Mouse (Mus musculus) heart, embryonic 11.5 days (tissue): ENCODE results near the gene Sytl4. TPM values are rescaled to one million over a fixed set of nuclear protein-coding genes. Genes with fewer than 3 reads are reported as not detected.

Experiments
- ATAC-seq: fragments of 200-750 bp; cut with Nextera tagmentation; replicated peaks from 2 replicates; pipeline ENCODE4 v1.8.0; 2017; ENCODE audit warnings: moderate library complexity; ENCODE audit not compliant: insufficient number of reproducible peaks, low FRiP score, low TSS enrichment
- H3K27ac ChIP-seq: fragments of 300-500 bp; sonication (generic); 2 replicates; pipeline ENCODE4 v1.5.1; 2014; ENCODE audit warnings: mild to moderate bottlenecking, low read depth, low read length
- H3K27me3 ChIP-seq: fragments of 300-500 bp; sonication (generic); 2 replicates; pipeline ENCODE4 v1.6.1; 2014; ENCODE audit warnings: mild to moderate bottlenecking, low read length, mixed read lengths; ENCODE audit not compliant: control insufficient read depth, insufficient read depth
- H3K36me3 ChIP-seq: fragments of 300-500 bp; sonication (generic); 2 replicates; pipeline ENCODE4 v1.6.1; 2014; ENCODE audit warnings: mild to moderate bottlenecking, low read length, moderate library complexity, mixed read lengths; ENCODE audit not compliant: control insufficient read depth, insufficient read depth
- H3K4me1 ChIP-seq: fragments of 300-500 bp; sonication (generic); 2 replicates; pipeline ENCODE4 v1.6.1; 2014; ENCODE audit warnings: low read length; ENCODE audit not compliant: control insufficient read depth, insufficient read depth
- H3K4me2 ChIP-seq: fragments of 300-500 bp; sonication (generic); 2 replicates; pipeline ENCODE4 v1.6.1; 2014; ENCODE audit warnings: mild to moderate bottlenecking, moderate library complexity
- H3K4me3 ChIP-seq: fragments of 300-500 bp; sonication (generic); 2 replicates; pipeline ENCODE4 v1.5.1; 2014; ENCODE audit warnings: low read depth, low read length
- H3K9ac ChIP-seq: fragments of 300-500 bp; sonication (generic); 2 replicates; pipeline ENCODE4 v1.6.1; 2014; ENCODE audit warnings: mild to moderate bottlenecking, low read depth, low read length, moderate library complexity
- H3K9me3 ChIP-seq: fragments of 300-500 bp; sonication (generic); replicated peaks from 2 replicates; pipeline ENCODE4 v1.6.1; 2016; ENCODE audit warnings: low read length; ENCODE audit not compliant: control insufficient read depth
- WGBS: fragments of 180-500 bp; shearing (Covaris S2); extraction: QIAGEN DNeasy Blood & Tissue Kit; methylation state at CpG from one replicate; pipeline ENCODE4 v1.1.7; 2014; ENCODE audit not compliant: insufficient replicate concordance; 5-methylcytosine and 5-hydroxymethylcytosine counted together
- polyA plus RNA-seq: library from polyadenylated mRNA; unstranded; fragments of >200 nt; fragmentation: Nextera tagmentation; extraction: Ambion mirVana; gene quantifications from 2 replicates; pipeline ENCODE4 v1.2.1, GENCODE M21; 2014

Gene Sytl4
- polyA plus RNA-seq, 1 experiment from 2014 or later = 2.6 TPM

DNA sequence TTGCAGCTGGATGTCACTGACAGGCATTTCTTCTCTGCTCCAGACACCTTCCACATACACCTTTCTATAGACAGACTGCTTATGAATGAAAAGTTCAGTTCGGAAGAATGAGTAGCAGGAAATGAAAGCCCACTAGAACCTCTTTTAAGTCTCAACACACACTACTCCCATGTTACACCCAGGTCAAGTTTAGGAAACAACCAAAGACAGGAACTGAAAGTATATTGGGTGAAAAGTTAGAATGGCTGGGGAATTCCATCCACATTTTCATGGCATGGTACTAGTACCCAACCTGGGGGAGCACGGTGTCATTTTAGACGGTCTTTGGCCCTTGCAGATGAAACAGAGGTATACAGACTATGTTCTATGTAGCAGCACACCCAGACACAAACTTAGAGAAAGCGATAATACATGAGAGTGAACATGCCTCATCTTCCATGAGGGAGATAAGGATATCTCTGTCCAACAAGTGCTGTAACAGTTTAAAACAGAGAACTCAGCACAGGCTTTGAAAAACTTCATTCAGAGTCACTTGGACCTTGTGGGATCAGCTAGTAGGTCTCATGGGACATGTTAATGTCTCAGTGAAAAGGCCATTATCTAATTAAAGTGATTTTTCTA is 44.9 kb downstream of the Sytl4 start:
- Histone ChIP-seq H3K9me3 (no peaks in the 10 kb centered on the region), H3K36me3 (no peaks in the 10 kb centered on the region), H3K4me3 (no peak overlapping the region), H3K4me1 (no peaks in the 10 kb centered on the region), H3K4me2 (no peak overlapping the region), H3K27ac (no peak overlapping the region), H3K9ac (no peak overlapping the region), H3K27me3 (no peaks in the 10 kb centered on the region)
- ATAC-seq = no peak
- 65% methylated on average over 4 of the region's 4 CpGs for WGBS

DNA sequence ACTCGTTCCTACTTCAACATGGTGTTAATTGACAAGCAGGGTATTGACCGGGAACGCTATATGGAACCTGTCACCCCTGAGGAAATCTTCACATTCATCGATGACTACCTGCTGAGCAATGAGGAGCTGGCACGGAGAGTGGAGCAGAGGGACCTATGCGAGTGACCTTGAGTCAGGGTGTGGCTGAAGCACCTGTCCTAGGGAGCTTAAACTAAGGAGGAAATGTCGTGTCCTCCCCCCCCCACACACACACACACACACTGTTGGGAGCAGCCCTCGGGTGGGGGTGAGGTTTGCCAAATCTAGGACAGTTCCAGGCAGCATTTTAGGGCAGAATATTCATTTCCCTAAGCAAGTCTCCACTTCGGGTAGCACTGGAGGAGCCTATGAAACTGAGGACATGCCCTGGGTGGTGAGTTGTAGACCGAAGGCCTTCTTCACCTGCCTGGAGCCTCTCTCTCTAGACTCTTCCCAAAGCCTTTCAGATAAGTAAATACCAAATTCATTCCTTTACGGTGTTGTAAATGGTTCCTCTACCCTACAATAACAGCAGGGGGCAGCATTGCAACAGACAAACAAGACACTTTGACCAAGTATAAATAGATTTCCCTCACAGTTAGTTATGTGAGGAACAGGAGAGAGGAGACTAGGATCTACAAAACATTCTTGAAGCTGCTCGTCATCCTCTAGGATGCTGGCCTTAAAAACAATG is 50.2 kb downstream of the Sytl4 start:
- Histone ChIP-seq H3K9me3 (no peaks in the 10 kb centered on the region), H3K4me1 (no peaks in the 10 kb centered on the region), H3K36me3 (no peaks in the 10 kb centered on the region), H3K27me3 (no peaks in the 10 kb centered on the region), H3K9ac (no peak overlapping the region), H3K27ac (no peak overlapping the region), H3K4me3 (no peak overlapping the region), H3K4me2 (no peak overlapping the region)
- no peak for ATAC-seq
- 48% methylated on average over 12 of the region's 12 CpGs for WGBS

DNA sequence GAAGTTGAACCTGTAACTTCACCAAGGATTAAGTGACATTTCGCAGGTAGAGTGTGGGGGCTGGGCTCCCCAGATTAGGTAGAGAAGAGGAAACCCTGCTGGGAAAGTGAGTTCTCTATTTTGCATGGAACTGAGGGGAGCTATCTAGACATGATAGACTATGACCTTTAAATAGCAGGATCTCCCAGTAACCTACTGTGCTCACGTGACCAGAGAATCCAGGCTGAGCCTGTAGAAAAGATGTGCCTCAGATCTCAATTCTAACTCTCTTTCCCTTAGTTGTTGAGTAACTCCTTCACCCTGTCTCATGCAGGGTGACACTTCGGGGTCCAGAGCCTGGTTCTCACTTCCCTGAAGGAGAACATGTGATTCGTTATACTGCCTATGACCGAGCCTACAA is 54.9 kb downstream of the Sytl4 start:
- Histone ChIP-seq H3K9me3 (no peaks in the 10 kb centered on the region), H3K4me1 (no peaks in the 10 kb centered on the region), H3K27me3 (no peaks in the 10 kb centered on the region), H3K9ac (no peak overlapping the region), H3K36me3 (no peaks in the 10 kb centered on the region), H3K27ac (no peak overlapping the region), H3K4me3 (no peak overlapping the region), H3K4me2 (no peak overlapping the region)
- no peak for ATAC-seq
- 61% methylated on average over 5 of the region's 5 CpGs for WGBS

DNA sequence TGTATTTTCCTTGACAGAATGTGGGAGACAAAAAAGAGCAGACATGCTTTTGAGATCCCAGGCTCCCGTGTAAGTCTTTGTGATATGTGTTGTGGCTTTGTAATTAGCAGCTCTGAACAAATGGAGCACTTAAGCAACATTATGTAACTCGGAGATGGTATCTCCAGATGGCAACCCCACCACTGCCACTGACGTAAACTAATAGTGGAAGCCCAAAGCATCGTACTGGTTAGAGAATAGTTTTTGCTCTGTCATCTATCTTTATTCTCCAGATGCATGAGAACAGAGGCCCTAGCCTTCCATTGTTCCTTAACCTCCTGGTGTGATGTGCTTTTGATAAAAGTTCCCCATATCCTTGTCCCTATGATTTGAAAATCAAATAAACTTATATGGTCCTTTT is 60.4 kb downstream of the Sytl4 start:
- H3K27ac ChIP-seq = no peak overlapping the region
- no peak overlapping the region for H3K4me3 ChIP-seq
- WGBS = 62% methylated on average over 4 of the region's 4 CpGs
- no peak overlapping the region for H3K4me2 ChIP-seq
- no peak overlapping the region for H3K9ac ChIP-seq
- no peaks in the 10 kb centered on the region for H3K36me3 ChIP-seq
- no peak for ATAC-seq
- no peaks in the 10 kb centered on the region for H3K4me1 ChIP-seq
- no peaks in the 10 kb centered on the region for H3K9me3 ChIP-seq
- no peaks in the 10 kb centered on the region for H3K27me3 ChIP-seq

DNA sequence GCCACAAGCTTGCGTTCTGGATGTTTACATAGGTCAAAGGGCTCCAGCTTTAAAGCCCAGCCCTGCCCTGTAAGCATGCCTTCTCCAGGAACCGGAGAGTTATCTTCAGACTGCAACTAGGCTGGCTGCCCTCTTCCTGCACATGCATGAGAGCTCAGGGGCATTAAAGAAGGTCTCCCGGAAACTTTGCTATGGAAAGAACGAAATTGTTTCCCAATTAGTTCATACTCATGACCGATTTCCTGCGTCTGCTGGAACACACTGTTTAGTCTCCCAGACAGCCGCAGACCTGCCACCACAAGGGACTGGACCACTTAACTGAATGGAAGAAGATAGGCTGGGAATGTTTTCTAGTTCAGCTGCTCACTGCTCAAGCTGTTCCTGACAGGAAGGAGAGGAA is 67.4 kb downstream of the Sytl4 start:
- no peaks in the 10 kb centered on the region for H3K36me3 ChIP-seq
- 0 out of 2 replicates have a peak, but pooled peaks cover 6% of the 10 kb centered on the region for H3K4me1 ChIP-seq
- peak overlapping the region; percentile 70; the same call in 1 of the 2 replicates for H3K27ac ChIP-seq
- no peak overlapping the region for H3K9ac ChIP-seq
- peak; percentile 63 for ATAC-seq
- no peaks in the 10 kb centered on the region for H3K27me3 ChIP-seq
- 38% methylated on average over 7 of the region's 7 CpGs for WGBS
- 0 out of 2 replicates have a peak overlapping the region, but pooled peaks have one; percentile 16 for H3K4me2 ChIP-seq
- no peak overlapping the region for H3K4me3 ChIP-seq
- no peaks in the 10 kb centered on the region for H3K9me3 ChIP-seq

DNA sequence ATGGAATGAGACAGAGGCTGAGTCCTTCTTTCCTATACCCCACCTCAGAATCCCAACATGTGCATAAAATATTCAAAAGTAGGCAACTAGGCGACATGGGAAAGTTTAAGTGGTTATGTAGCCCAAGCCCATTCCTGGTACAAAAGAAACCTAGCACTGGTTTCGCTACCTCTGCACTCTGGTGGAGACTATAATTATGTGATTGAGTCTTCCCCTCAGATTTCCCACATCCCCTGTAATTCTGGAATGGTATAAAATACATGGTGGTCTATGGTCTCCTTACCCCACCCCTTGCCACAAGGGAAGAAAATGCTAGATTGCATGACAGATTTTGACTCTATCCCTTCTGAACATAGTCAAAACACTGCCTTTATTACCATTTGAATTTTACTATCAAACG is 68.6 kb downstream of the Sytl4 start:
- no peaks in the 10 kb centered on the region for H3K9me3 ChIP-seq
- H3K27me3 ChIP-seq = no peaks in the 10 kb centered on the region
- no peak overlapping the region for H3K4me2 ChIP-seq
- WGBS = 71% methylated on average over 3 of the region's 3 CpGs
- H3K27ac ChIP-seq = no peak overlapping the region
- no peak overlapping the region for H3K9ac ChIP-seq
- no peaks in the 10 kb centered on the region for H3K36me3 ChIP-seq
- H3K4me3 ChIP-seq = no peak overlapping the region
- ATAC-seq = no peak
- H3K4me1 ChIP-seq = 0 out of 2 replicates have a peak, but pooled peaks cover 6% of the 10 kb centered on the region

DNA sequence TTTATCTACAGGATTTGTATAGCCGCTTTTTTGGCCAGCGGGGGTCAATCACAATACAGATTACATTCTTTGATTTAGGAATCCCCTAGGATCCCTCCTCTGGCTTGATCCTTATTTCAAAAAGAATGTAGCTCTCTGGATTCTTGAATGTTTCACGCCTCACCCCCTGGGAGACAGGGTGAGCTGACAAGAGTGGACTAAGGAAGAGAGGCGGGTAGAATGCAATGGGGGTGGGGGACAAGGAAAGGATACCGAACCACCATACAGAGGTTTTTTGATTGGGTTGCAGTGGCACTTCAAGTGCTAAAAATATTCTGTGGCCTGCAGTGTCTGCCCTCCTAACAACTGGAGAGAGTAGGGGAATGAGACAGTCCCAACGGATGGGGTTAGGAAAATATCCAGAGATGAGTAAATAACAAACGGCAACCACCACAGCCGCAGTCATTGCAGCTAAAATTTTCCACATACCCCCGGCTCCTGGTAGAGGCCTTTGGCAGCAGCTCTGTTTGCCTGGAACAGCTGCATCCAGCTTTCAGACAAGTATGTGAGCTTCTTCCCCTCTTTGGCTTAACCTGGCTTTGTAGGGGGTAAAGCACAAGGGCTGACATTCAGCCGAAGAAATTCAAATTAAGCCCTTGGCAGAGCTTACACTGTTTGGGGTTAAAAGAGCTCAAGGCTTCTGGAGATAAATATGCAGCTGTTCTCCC is 70.1 kb downstream of the Sytl4 start:
- ATAC-seq = no peak
- 26% methylated on average over 10 of the region's 10 CpGs for WGBS

DNA sequence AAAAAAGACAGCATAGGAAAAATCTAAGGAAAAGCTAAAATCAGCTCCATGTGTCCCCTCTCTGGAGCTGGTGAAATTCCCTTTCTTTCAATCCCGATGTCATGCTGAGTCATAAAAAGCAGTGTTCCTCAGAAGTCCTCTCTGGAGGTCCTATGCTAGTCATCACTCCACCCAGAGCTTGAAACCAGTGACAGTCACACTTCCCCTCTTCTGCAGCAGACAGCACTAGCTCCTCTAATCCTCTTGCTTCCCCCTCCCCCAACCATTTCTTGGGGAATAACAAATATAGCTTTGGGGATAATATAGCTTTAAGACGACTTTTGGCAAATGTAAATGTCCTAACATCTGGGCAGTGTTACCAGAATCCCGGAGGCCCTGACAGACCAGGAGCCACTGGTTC is 73.4 kb downstream of the Sytl4 start, which contains the start of gene Srpx2:
Gene Srpx2, plus strand, starts transcription at position 166 of the 400 bp plus-strand sequence.
- no peaks in the 10 kb centered on the region for H3K27me3 ChIP-seq
- H3K4me1 ChIP-seq = 0 out of 2 replicates have a peak, but pooled peaks cover 6% of the 10 kb centered on the region
- H3K4me2 ChIP-seq = no peak within 1 kb of the TSS
- ATAC-seq = no peak
- H3K4me3 ChIP-seq = no peak within 1 kb of the TSS
- H3K27ac ChIP-seq = no peak within 1 kb of the TSS
- WGBS = 23% methylated on average over 3 of the region's 3 CpGs
- no peak within 1 kb of the TSS for H3K9ac ChIP-seq
- no peaks in the 10 kb centered on the region for H3K36me3 ChIP-seq
- no peaks in the 10 kb centered on the region for H3K9me3 ChIP-seq

More for the DNA sequence above, 70.1 kb downstream of the Sytl4 start:
- Histone ChIP-seq H3K27ac (peak overlapping the region; percentile 22; the same call in 1 of the 2 replicates), H3K36me3 (no peaks in the 10 kb centered on the region), H3K9me3 (no peaks in the 10 kb centered on the region), H3K4me1 (0 out of 2 replicates have a peak, but pooled peaks cover 6% of the 10 kb centered on the region), H3K9ac (no peak overlapping the region), H3K4me2 (peak overlapping the region; percentile 19; the same call in 1 of the 2 replicates), H3K27me3 (no peaks in the 10 kb centered on the region), H3K4me3 (no peak overlapping the region)
